Mouse (Mus musculus) forebrain, embryonic 16.5 days (tissue): ENCODE data around the gene Slc6a20a. TPM values are rescaled to one million over a fixed set of nuclear protein-coding genes. Genes with fewer than 3 reads are reported as not detected.
"Not testable (repeated sequence)": the region's sequence is repeated elsewhere in the genome, so short reads cannot be mapped to it uniquely, and the experiment has no call there.

ENCODE experiments used
- ATAC-seq: fragments of 200-750 bp; cut with Nextera tagmentation; 2 replicates; pipeline ENCODE4 v1.8.0; 2017; ENCODE audit warnings: mild to moderate bottlenecking, moderate library complexity
- H3K27ac ChIP-seq: fragments of 300-500 bp; sonication (generic); 2 replicates; pipeline ENCODE4 v1.5.1; 2014; ENCODE audit warnings: low read length, control low read depth
- H3K27me3 ChIP-seq: fragments of 300-500 bp; sonication (generic); replicated peaks from 2 replicates; pipeline ENCODE4 v1.6.1; 2014; ENCODE audit warnings: low read length; ENCODE audit not compliant: control insufficient read depth, insufficient read depth
- H3K36me3 ChIP-seq: fragments of 300-500 bp; sonication (generic); 2 replicates; pipeline ENCODE4 v1.6.1; 2014; ENCODE audit not compliant: control insufficient read depth, insufficient read depth
- H3K4me1 ChIP-seq: fragments of 300-500 bp; sonication (generic); replicated peaks from 2 replicates; pipeline ENCODE4 v1.6.1; 2014; ENCODE audit warnings: low read length; ENCODE audit not compliant: control insufficient read depth, insufficient read depth
- H3K4me2 ChIP-seq: fragments of 300-500 bp; sonication (generic); 2 replicates; pipeline ENCODE4 v1.6.1; 2014; ENCODE audit warnings: mild to moderate bottlenecking, low read length, control low read depth
- H3K4me3 ChIP-seq: fragments of 300-500 bp; sonication (generic); replicated peaks from 2 replicates; pipeline ENCODE4 v1.5.1; 2014; ENCODE audit warnings: mild to moderate bottlenecking, low read length, control low read depth
- H3K9ac ChIP-seq: fragments of 300-500 bp; sonication (generic); replicated peaks from 2 replicates; pipeline ENCODE4 v1.6.1; 2014; ENCODE audit warnings: low read depth, low read length, control low read depth
- H3K9me3 ChIP-seq: fragments of 300-500 bp; sonication (generic); 2 replicates; pipeline ENCODE4 v1.6.1; 2016; ENCODE audit warnings: low read length; ENCODE audit not compliant: control insufficient read depth
- WGBS: fragments of 180-500 bp; shearing (Covaris S2); extraction: QIAGEN DNeasy Blood & Tissue Kit; methylation state at CpG from one replicate; pipeline ENCODE4 v1.1.7; 2014; 5-methylcytosine and 5-hydroxymethylcytosine counted together
- polyA plus RNA-seq: library from polyadenylated mRNA; unstranded; fragments of >200 nt; fragmentation: Nextera tagmentation; extraction: Ambion mirVana; gene quantifications from 2 replicates; pipeline ENCODE4 v1.2.1, GENCODE M21; 2015

The Slc6a20a gene
- polyA plus RNA-seq, 1 experiment from 2014 or later = 4.2 TPM

- H3K36me3 ChIP-seq = peaks cover 8% of the 10 kb centered on the region; the same call in 1 of the 2 replicates
- WGBS = 85% methylated on average over 1 of the region's 1 CpGs
- H3K9ac ChIP-seq = no peak overlapping the region
- no peak overlapping the region for H3K4me2 ChIP-seq
- H3K4me3 ChIP-seq = no peak overlapping the region
- no peak overlapping the region for H3K27ac ChIP-seq
- H3K4me1 ChIP-seq = no peaks in the 10 kb centered on the region
- H3K9me3 ChIP-seq = no peaks in the 10 kb centered on the region
- H3K27me3 ChIP-seq = no peaks in the 10 kb centered on the region
- ATAC-seq = no peak
These were observed 9.5 kb upstream of the Slc6a20a start for GRCm38 (mm10) chr9:123688227-123688626.

- WGBS = 72% methylated on average over 5 of the region's 5 CpGs
- Histone ChIP-seq H3K27me3 (peaks cover 3% of the 10 kb centered on the region; the same call in 1 of the 2 replicates), H3K9me3 (no peaks in the 10 kb centered on the region), H3K9ac (no peak overlapping the region), H3K36me3 (0 out of 2 replicates have a peak, but pooled peaks cover 2% of the 10 kb centered on the region), H3K4me1 (no peaks in the 10 kb centered on the region), H3K4me3 (no peak overlapping the region), H3K4me2 (no peak overlapping the region), H3K27ac (no peak overlapping the region)
- no peak for ATAC-seq
These were observed 7.5 kb upstream of the Slc6a20a start for GRCm38 (mm10) chr9:123686206-123686605.

- no peaks in the 10 kb centered on the region for H3K36me3 ChIP-seq
- H3K27me3 ChIP-seq = peaks cover 20% of the 10 kb centered on the region
- H3K27ac ChIP-seq = no peak overlapping the region
- no peak overlapping the region for H3K4me3 ChIP-seq
- H3K4me2 ChIP-seq = no peak overlapping the region
- 52% methylated on average over 3 of the region's 3 CpGs for WGBS
- no peaks in the 10 kb centered on the region for H3K9me3 ChIP-seq
- peaks cover 2% of the 10 kb centered on the region for H3K4me1 ChIP-seq
- H3K9ac ChIP-seq = no peak overlapping the region
- no peak for ATAC-seq
These were observed 5.0 kb upstream of the Slc6a20a start for GRCm38 (mm10) chr9:123683704-123684103.

GRCm38 (mm10) chr9:123679198-123679597 lies 513 bp upstream of the Slc6a20a start:
- Histone ChIP-seq H3K27me3 (peaks cover 32% of the 10 kb centered on the region), H3K4me1 (peaks cover 8% of the 10 kb centered on the region), H3K4me3 (peak overlapping the region; percentile 46; the same call in 1 of the 2 replicates), H3K9me3 (no peaks in the 10 kb centered on the region), H3K4me2 (peak overlapping the region; percentile 75), H3K27ac (no peak overlapping the region), H3K9ac (no peak overlapping the region), H3K36me3 (no peaks in the 10 kb centered on the region)
- ATAC-seq = no peak
- 24% methylated on average over 2 of the region's 2 CpGs for WGBS

- Histone ChIP-seq H3K4me2 (no peak overlapping the region), H3K36me3 (no peaks in the 10 kb centered on the region), H3K9ac (no peak overlapping the region), H3K9me3 (no peaks in the 10 kb centered on the region), H3K4me1 (no peaks in the 10 kb centered on the region), H3K27me3 (no peaks in the 10 kb centered on the region), H3K27ac (no peak overlapping the region), H3K4me3 (no peak overlapping the region)
- no peak for ATAC-seq
- 60% methylated on average over 5 of the region's 5 CpGs for WGBS
These were observed 13.0 kb downstream of the Slc6a20a start for GRCm38 (mm10) chr9:123665645-123666044.

GRCm38 (mm10) chr9:123659986-123660676 lies 18.6 kb downstream of the Slc6a20a start:
- peak; percentile 90 for ATAC-seq
- H3K27me3 ChIP-seq, H3K36me3 ChIP-seq, H3K9me3 ChIP-seq, H3K9ac ChIP-seq, H3K4me1 ChIP-seq, H3K27ac ChIP-seq, H3K4me3 ChIP-seq: not testable (repeated sequence)
- peak overlapping the region; percentile 13; the same call in 1 of the 2 replicates for H3K4me2 ChIP-seq
- 63% methylated on average over 17 of the region's 18 CpGs for WGBS

GRCm38 (mm10) chr9:123658981-123659380 lies 19.7 kb downstream of the Slc6a20a start:
- Histone ChIP-seq H3K9me3 (no peaks in the 10 kb centered on the region), H3K4me1 (peaks cover 6% of the 10 kb centered on the region; the same call in 1 of the 2 replicates), H3K4me3 (no peak overlapping the region), H3K36me3 (no peaks in the 10 kb centered on the region), H3K4me2 (no peak overlapping the region), H3K9ac (no peak overlapping the region), H3K27me3 (no peaks in the 10 kb centered on the region), H3K27ac (no peak overlapping the region)
- no peak for ATAC-seq

GRCm38 (mm10) chr9:123657457-123657856 lies 21.2 kb downstream of the Slc6a20a start:
- Histone ChIP-seq H3K9me3 (no peaks in the 10 kb centered on the region), H3K36me3 (no peaks in the 10 kb centered on the region), H3K4me1 (peaks cover 6% of the 10 kb centered on the region; the same call in 1 of the 2 replicates), H3K27me3 (no peaks in the 10 kb centered on the region), H3K27ac (no peak overlapping the region), H3K9ac (no peak overlapping the region), H3K4me3 (no peak overlapping the region), H3K4me2 (no peak overlapping the region)
- no peak for ATAC-seq
- WGBS = 90% methylated on average over 3 of the region's 3 CpGs

GRCm38 (mm10) chr9:123651369-123651768 lies 27.3 kb downstream of the Slc6a20a start:
- no peak overlapping the region for H3K27ac ChIP-seq
- WGBS = 55% methylated on average over 4 of the region's 4 CpGs
- H3K9ac ChIP-seq = no peak overlapping the region

More at GRCm38 (mm10) chr9:123651369-123651768, 27.3 kb downstream of the Slc6a20a start:
- H3K4me1 ChIP-seq = no peaks in the 10 kb centered on the region
- no peak for ATAC-seq
- no peaks in the 10 kb centered on the region for H3K36me3 ChIP-seq
- no peaks in the 10 kb centered on the region for H3K27me3 ChIP-seq
- no peaks in the 10 kb centered on the region for H3K9me3 ChIP-seq
- H3K4me2 ChIP-seq = no peak overlapping the region
- H3K4me3 ChIP-seq = no peak overlapping the region
